Mouse (Mus musculus): ENCODE measurements around the gene Hectd1. TPM values are rescaled to one million over a fixed set of nuclear protein-coding genes. Genes with fewer than 3 reads are reported as not detected.

Hectd1 gene
- polyA plus RNA-seq, 1 experiment from 2014 or later = 43.1 TPM

DNA sequence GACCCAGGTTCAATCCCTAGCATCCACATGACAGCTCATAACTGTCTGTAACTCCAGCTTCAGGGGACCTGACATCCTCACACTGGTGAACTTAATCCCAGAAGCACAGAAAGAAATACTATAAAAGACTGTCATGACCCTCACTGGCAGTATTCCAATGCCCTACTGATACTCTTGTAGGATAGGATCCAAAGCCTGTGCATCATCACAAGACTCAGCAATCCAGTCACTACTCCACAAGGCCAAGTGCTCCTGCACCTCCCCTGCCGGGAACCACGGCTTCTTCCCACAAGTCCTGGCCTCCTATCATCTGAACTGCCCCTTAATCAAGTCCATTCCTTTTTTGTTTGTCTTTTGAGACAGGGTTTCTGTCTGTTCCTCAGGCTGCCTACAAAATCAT is 6.5 kb downstream of the Hectd1 start:
- Histone ChIP-seq H3K36me3 (peaks cover 22% of the 10 kb centered on the region), H3K4me3 (no peak overlapping the region), H3K4me1 (peaks cover 8% of the 10 kb centered on the region; the same call in 1 of the 2 replicates), H3K27ac (no peak overlapping the region), H3K9me3 (no peaks in the 10 kb centered on the region), H3K9ac (no peak overlapping the region), H3K27me3 (no peaks in the 10 kb centered on the region), H3K4me2 (replicated peaks) (no peak overlapping the region)
- WGBS = 67% methylated on average over 2 of the region's 2 CpGs
- ATAC-seq (ENCODE audit: insufficient number of reproducible peaks, insufficient read depth, low FRiP score, low TSS enrichment) = no peak

DNA sequence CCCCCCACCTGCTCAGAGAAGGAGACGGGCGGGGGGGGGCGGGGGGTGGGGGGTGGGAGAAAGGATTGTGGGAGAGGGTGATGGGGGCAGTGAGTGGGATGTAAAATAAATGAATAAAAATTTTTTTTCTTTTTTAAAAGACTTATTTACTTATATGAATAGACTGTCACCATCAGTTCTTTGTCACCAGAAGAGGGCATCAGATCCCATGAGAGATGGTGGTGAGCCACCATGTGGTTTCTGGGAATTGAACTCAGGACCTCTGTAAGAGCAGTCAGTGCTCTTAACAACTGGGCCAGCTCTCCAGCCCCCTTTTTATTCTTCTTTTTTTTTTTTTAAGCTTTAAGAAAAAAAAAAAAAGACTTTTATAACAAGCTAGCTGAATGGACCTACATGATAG is 7.1 kb downstream of the Hectd1 start:
- H3K4me2 ChIP-seq (replicated peaks) = no peak overlapping the region
- no peak for ATAC-seq (ENCODE audit: insufficient number of reproducible peaks, insufficient read depth, low FRiP score, low TSS enrichment)
- 100% methylated on average over 1 of the region's 3 CpGs for WGBS
- peaks cover 2% of the 10 kb centered on the region; the same call in 1 of the 2 replicates for H3K4me1 ChIP-seq
- H3K4me3 ChIP-seq = no peak overlapping the region
- peaks cover 22% of the 10 kb centered on the region for H3K36me3 ChIP-seq
- H3K9ac ChIP-seq = no peak overlapping the region
- no peaks in the 10 kb centered on the region for H3K27me3 ChIP-seq
- no peak overlapping the region for H3K27ac ChIP-seq
- no peaks in the 10 kb centered on the region for H3K9me3 ChIP-seq

GRCm38 (mm10) chr12:51821256-51821655 is 8.1 kb downstream of the Hectd1 start:
- Histone ChIP-seq H3K4me3 (no peak overlapping the region), H3K36me3 (peaks cover 22% of the 10 kb centered on the region), H3K4me1 (no peaks in the 10 kb centered on the region), H3K4me2 (replicated peaks) (no peak overlapping the region), H3K9ac (no peak overlapping the region), H3K27me3 (no peaks in the 10 kb centered on the region), H3K9me3 (no peaks in the 10 kb centered on the region), H3K27ac (no peak overlapping the region)
- 57% methylated on average over 2 of the region's 2 CpGs for WGBS
- no peak for ATAC-seq (ENCODE audit: insufficient number of reproducible peaks, insufficient read depth, low FRiP score, low TSS enrichment)

DNA sequence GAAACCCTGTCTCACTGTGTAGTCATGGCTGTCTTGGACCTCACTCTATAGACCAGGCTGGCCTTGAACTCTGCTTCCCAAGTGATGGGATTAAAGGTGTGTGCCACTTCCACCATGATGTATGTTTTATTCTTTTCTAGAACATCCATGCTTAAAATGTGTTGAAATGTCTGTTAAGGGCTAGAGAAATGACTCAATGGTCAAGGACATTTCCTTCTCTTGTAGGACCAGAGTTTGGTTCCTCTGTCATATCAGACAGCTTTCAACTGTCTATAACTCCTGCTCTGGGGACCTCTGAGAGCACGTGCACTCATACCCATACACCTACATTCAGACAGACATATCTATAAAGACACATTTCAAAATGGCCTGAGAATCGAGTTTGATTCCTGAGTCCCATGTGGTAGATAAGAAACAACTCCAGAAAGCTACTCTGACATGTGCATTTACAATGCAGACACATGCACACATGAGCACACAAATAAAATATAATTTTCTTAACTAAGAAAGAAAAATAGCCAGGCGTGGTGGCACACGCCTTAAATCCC is 9.3 kb downstream of the Hectd1 start:
- 94% methylated on average over 4 of the region's 4 CpGs for WGBS
- Histone ChIP-seq H3K4me3 (no peak overlapping the region), H3K9ac (no peak overlapping the region), H3K27ac (no peak overlapping the region), H3K36me3 (peaks cover 16% of the 10 kb centered on the region), H3K9me3 (no peaks in the 10 kb centered on the region), H3K27me3 (no peaks in the 10 kb centered on the region), H3K4me1 (no peaks in the 10 kb centered on the region), H3K4me2 (replicated peaks) (no peak overlapping the region)
- no peak for ATAC-seq (ENCODE audit: insufficient number of reproducible peaks, insufficient read depth, low FRiP score, low TSS enrichment)

GRCm38 (mm10) chr12:51817815-51818613 is 11.3 kb downstream of the Hectd1 start:
- Histone ChIP-seq H3K27me3 (no peaks in the 10 kb centered on the region), H3K9me3 (no peaks in the 10 kb centered on the region), H3K4me3 (no peak overlapping the region), H3K4me2 (replicated peaks) (no peak overlapping the region), H3K27ac (no peak overlapping the region), H3K9ac (no peak overlapping the region), H3K36me3 (peaks cover 12% of the 10 kb centered on the region; the same call in 1 of the 2 replicates), H3K4me1 (no peaks in the 10 kb centered on the region)
- no peak for ATAC-seq (ENCODE audit: insufficient number of reproducible peaks, insufficient read depth, low FRiP score, low TSS enrichment)
- WGBS = 76% methylated on average over 8 of the region's 8 CpGs

GRCm38 (mm10) chr12:51811388-51812140 is 17.8 kb downstream of the Hectd1 start:
- Histone ChIP-seq H3K27me3 (no peaks in the 10 kb centered on the region), H3K4me2 (replicated peaks) (no peak overlapping the region), H3K9ac (no peak overlapping the region), H3K9me3 (no peaks in the 10 kb centered on the region), H3K36me3 (peaks cover 12% of the 10 kb centered on the region; the same call in 1 of the 2 replicates), H3K4me3 (no peak overlapping the region), H3K4me1 (no peaks in the 10 kb centered on the region), H3K27ac (no peak overlapping the region)
- 65% methylated on average over 5 of the region's 5 CpGs for WGBS
- no peak for ATAC-seq (ENCODE audit: insufficient number of reproducible peaks, insufficient read depth, low FRiP score, low TSS enrichment)

DNA sequence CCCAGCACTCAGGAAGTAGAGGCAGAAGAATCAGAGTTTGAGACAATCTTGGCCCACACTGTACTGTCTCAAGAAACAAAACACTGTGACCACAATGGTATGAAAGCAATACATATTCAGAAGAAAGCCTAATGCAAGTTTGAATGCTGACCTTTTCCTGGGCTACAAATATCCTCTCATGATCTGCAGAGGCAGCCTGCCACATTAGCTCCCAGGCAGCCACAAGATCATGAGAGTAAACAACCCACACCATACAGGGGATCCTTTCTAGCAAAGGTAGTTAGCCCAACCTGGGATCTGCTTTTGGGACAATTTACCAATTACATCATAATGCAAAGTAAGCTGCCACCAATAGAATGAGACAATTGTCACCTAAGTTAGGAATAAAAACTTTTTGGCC is 18.8 kb downstream of the Hectd1 start:
- Histone ChIP-seq H3K9ac (no peak overlapping the region), H3K4me3 (no peak overlapping the region), H3K4me1 (no peaks in the 10 kb centered on the region), H3K4me2 (replicated peaks) (no peak overlapping the region), H3K27me3 (no peaks in the 10 kb centered on the region), H3K9me3 (no peaks in the 10 kb centered on the region), H3K27ac (no peak overlapping the region), H3K36me3 (peaks cover 21% of the 10 kb centered on the region)
- ATAC-seq (ENCODE audit: insufficient number of reproducible peaks, insufficient read depth, low FRiP score, low TSS enrichment) = no peak

- no peaks in the 10 kb centered on the region for H3K9me3 ChIP-seq
- H3K4me2 ChIP-seq (replicated peaks) = no peak overlapping the region
- no peak overlapping the region for H3K4me3 ChIP-seq
- H3K4me1 ChIP-seq = no peaks in the 10 kb centered on the region
- no peaks in the 10 kb centered on the region for H3K27me3 ChIP-seq
- no peak for ATAC-seq (ENCODE audit: insufficient number of reproducible peaks, insufficient read depth, low FRiP score, low TSS enrichment)
- 90% methylated on average over 7 of the region's 7 CpGs for WGBS
- H3K36me3 ChIP-seq = peaks cover 66% of the 10 kb centered on the region
- H3K27ac ChIP-seq = no peak overlapping the region
- H3K9ac ChIP-seq = no peak overlapping the region
These were observed 44.5 kb downstream of the Hectd1 start for GRCm38 (mm10) chr12:51784842-51785241.

DNA sequence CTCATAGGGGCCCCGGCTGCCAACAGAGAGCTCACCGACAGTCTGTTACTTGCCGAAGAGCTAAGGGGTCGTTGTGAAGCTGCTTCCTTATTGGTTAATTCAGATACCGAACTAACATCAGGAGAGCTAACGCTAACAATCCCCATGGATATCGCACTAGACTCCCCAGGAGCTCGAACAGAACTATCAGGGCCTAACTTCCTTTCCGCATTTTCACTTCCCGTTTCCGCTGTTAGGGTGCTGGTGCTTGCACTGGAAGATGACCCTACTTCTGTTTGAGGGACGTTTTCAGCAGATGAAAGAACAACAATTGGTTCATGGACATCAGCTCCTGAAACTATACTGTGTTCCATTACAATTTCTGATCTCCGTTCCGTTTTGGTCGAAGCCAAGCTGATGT is 60.6 kb downstream of the Hectd1 start:
- Histone ChIP-seq H3K9me3 (no peaks in the 10 kb centered on the region), H3K27me3 (no peaks in the 10 kb centered on the region), H3K4me3 (no peak overlapping the region), H3K4me1 (no peaks in the 10 kb centered on the region), H3K36me3 (peaks cover 50% of the 10 kb centered on the region), H3K27ac (no peak overlapping the region), H3K9ac (no peak overlapping the region), H3K4me2 (replicated peaks) (no peak overlapping the region)
- WGBS = 95% methylated on average over 15 of the region's 15 CpGs
- no peak for ATAC-seq (ENCODE audit: insufficient number of reproducible peaks, insufficient read depth, low FRiP score, low TSS enrichment)

DNA sequence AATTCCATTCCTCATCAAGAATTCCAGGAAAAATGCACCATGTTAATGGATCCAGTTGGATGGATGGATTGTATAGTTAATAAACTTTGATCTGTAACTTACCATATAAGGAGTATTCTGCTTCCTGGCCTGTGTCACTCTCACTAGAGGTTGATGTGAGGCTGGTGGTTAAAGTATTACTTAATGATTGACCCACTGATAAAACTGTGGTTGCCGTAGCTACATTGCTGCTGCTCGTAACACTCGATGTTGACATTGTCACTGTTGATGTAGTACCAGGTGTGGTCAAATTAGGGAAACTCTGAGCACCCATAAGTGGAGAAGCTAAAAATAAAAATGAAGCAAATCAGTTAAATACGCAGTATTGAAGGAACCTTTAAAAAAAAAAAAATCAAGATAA is 61.9 kb downstream of the Hectd1 start:
- Histone ChIP-seq H3K4me1 (no peaks in the 10 kb centered on the region), H3K36me3 (peaks cover 54% of the 10 kb centered on the region), H3K9ac (no peak overlapping the region), H3K4me3 (no peak overlapping the region), H3K9me3 (no peaks in the 10 kb centered on the region), H3K27me3 (no peaks in the 10 kb centered on the region), H3K27ac (no peak overlapping the region), H3K4me2 (replicated peaks) (no peak overlapping the region)
- 93% methylated on average over 4 of the region's 4 CpGs for WGBS
- ATAC-seq (ENCODE audit: insufficient number of reproducible peaks, insufficient read depth, low FRiP score, low TSS enrichment) = no peak

DNA sequence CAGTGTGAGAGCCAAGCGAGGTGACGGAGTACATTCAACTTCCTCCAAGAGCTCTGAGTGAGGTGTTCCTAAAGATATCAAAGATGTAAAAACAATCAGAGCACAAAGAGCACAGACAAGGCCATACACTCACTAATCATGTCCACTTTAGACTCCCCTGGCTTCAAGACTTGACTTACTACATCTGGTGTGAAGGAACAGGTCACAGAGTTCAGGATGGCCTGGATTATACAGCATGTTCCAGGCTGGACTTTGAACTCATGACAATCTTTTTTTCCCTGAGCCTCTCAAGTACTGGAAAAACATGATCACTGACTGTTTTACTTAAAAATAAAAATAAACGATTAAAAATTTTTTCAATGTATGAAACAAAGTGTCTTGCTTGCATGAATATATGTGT is 70.0 kb downstream of the Hectd1 start:
- 97% methylated on average over 3 of the region's 3 CpGs for WGBS
- Histone ChIP-seq H3K27me3 (no peaks in the 10 kb centered on the region), H3K4me3 (no peak overlapping the region), H3K36me3 (peaks cover 65% of the 10 kb centered on the region), H3K9me3 (no peaks in the 10 kb centered on the region), H3K4me2 (replicated peaks) (no peak overlapping the region), H3K4me1 (no peaks in the 10 kb centered on the region), H3K9ac (no peak overlapping the region), H3K27ac (no peak overlapping the region)
- no peak for ATAC-seq (ENCODE audit: insufficient number of reproducible peaks, insufficient read depth, low FRiP score, low TSS enrichment)

- Histone ChIP-seq H3K27me3 (no peaks in the 10 kb centered on the region), H3K36me3 (peaks cover 64% of the 10 kb centered on the region), H3K4me1 (no peaks in the 10 kb centered on the region), H3K9ac (no peak overlapping the region), H3K9me3 (no peaks in the 10 kb centered on the region), H3K4me3 (no peak overlapping the region), H3K27ac (no peak overlapping the region), H3K4me2 (replicated peaks) (no peak overlapping the region)
- no peak for ATAC-seq (ENCODE audit: insufficient number of reproducible peaks, insufficient read depth, low FRiP score, low TSS enrichment)
These were observed 72.8 kb downstream of the Hectd1 start for GRCm38 (mm10) chr12:51756599-51756961.

All from embryonic facial prominence, embryonic 12.5 days (tissue).